In the genomic region with DNA sequence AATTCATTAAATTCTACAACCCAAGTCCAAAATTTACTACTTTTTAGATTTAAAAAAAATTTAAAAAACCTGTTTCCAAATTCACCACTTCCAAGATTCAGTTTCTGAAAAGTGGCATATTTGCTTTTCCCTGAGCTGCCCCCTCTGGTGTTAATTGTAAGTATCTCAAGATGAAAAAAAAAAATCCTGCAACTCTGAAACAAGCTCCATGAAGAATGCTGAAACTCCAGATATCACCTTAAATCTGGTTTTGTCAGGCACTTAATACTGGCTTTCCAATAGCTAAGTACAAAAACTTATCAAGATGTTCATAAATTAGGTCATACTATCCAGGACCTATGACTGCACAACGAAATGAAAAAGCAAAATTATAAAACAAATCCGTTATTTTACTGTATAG, we compare ENCODE assay signal across 8 mouse cellular contexts. TPM values are rescaled to one million over a fixed set of nuclear protein-coding genes. Genes with fewer than 3 reads are reported as not detected.
DNase-seq lines count a peak whose midpoint lies in the region; ATAC-seq and TF ChIP-seq lines count a peak whose summit lies in the region.

No protein-coding gene starts in this region.

- TF ChIP-seq CTCF in lung, adult 2 months (IDR thresholded peaks at IDR 0.05; ENCODE audit: insufficient read depth, low read length), result no peak

- peak overlapping the region; percentile 65 for H3K4me2 ChIP-seq in embryonic facial prominence, embryonic 12.5 days (replicated peaks)
- H3K4me2 ChIP-seq in limb, embryonic 13.5 days (replicated peaks), result peak overlapping the region; percentile 61

- H3K27me3 ChIP-seq in embryonic facial prominence, embryonic 12.5 days, result no peaks in the 10 kb centered on the region
- no peaks in the 10 kb centered on the region for H3K27me3 ChIP-seq in limb, embryonic 13.5 days
- no peaks in the 10 kb centered on the region for H3K27me3 ChIP-seq in splenic B cell, adult 2 months (ENCODE audit: control insufficient read depth, insufficient read depth, low read length, poor library complexity, severe bottlenecking)

- under 1% methylated on average over 2 of the region's 2 CpGs for WGBS in lung, adult 2 months
- WGBS in embryonic facial prominence, embryonic 12.5 days, result 2% methylated on average over 2 of the region's 2 CpGs
- 0% methylated on average over 2 of the region's 2 CpGs for WGBS in limb, embryonic 13.5 days

- TF ChIP-seq POLR2A in lung, adult 2 months (IDR thresholded peaks at IDR 0.05; ENCODE audit: borderline replicate concordance, extremely low read depth, low read depth, low read length), result no peak

- no peak for ATAC-seq in embryonic facial prominence, embryonic 12.5 days (ENCODE audit: insufficient number of reproducible peaks, insufficient read depth, low FRiP score, low TSS enrichment)
- no peak for ATAC-seq in limb, embryonic 13.5 days (ENCODE audit: low FRiP score, low read depth)

- peak overlapping the region; percentile 98 for H3K4me3 ChIP-seq in lung, adult 2 months (replicated peaks; ENCODE audit: extremely low read depth, low read depth, low read length)
- peak overlapping the region; percentile 94 for H3K4me3 ChIP-seq in embryonic facial prominence, embryonic 12.5 days
- peak overlapping the region; percentile 92 for H3K4me3 ChIP-seq in limb, embryonic 13.5 days

- peak overlapping the region; percentile 60 for H3K9ac ChIP-seq in embryonic facial prominence, embryonic 12.5 days
- H3K9ac ChIP-seq in limb, embryonic 13.5 days, result peak overlapping the region; percentile 100

- DNase-seq in lung, adult 2 months, result no peak
- no peak for DNase-seq in lung, postnatal 25 days (ENCODE audit: low spot score)
- peak; percentile 32 for DNase-seq in splenic B cell, adult 2 months (ENCODE audit: low read depth, low spot score)
- DNase-seq in spleen, postnatal 4 days (ENCODE audit: low spot score in 2 of 2), result no peak
- no peak for DNase-seq in kidney, adult 18-20 months
- DNase-seq in kidney, postnatal 10 days, result no peak

- H3K9me3 ChIP-seq in embryonic facial prominence, embryonic 12.5 days, result no peaks in the 10 kb centered on the region
- no peaks in the 10 kb centered on the region for H3K9me3 ChIP-seq in limb, embryonic 13.5 days

- H3K4me1 ChIP-seq in lung, adult 2 months (ENCODE audit: control insufficient read depth, insufficient read depth, low read length), result peaks cover 11% of the 10 kb centered on the region
- peaks cover 27% of the 10 kb centered on the region for H3K4me1 ChIP-seq in embryonic facial prominence, embryonic 12.5 days
- H3K4me1 ChIP-seq in limb, embryonic 13.5 days, result peaks cover 40% of the 10 kb centered on the region

- no peak overlapping the region for H3K27ac ChIP-seq in embryonic facial prominence, embryonic 12.5 days
- no peak overlapping the region for H3K27ac ChIP-seq in limb, embryonic 13.5 days

- peaks cover 33% of the 10 kb centered on the region for H3K36me3 ChIP-seq in embryonic facial prominence, embryonic 12.5 days
- peaks cover 46% of the 10 kb centered on the region for H3K36me3 ChIP-seq in limb, embryonic 13.5 days
- peaks cover 17% of the 10 kb centered on the region; the same call in 1 of the 2 replicates for H3K36me3 ChIP-seq in splenic B cell, adult 2 months (ENCODE audit: control insufficient read depth, insufficient read depth, low read length, poor library complexity, severe bottlenecking)

RNA-seq across cellular contexts. Expression of a gene that starts 2.0 kb away (rescaled TPM):
- polyA plus RNA-seq in lung, adult 2 months (2012; rRNA removed), result 45.4 and 73.2 TPM in 2 replicates
- polyA plus RNA-seq in embryonic facial prominence, embryonic 12.5 days (2016; fragmentation: Nextera tagmentation; extraction: Ambion mirVana), result 2,177 and 2,461 TPM in 2 replicates
- polyA plus RNA-seq in limb, embryonic 13.5 days (2015; fragmentation: Nextera tagmentation; extraction: Ambion mirVana), result 2,108 and 2,149 TPM in 2 replicates

RNA-seq across cellular contexts. Expression of a gene that starts 2.5 kb away (rescaled TPM):
- 5.1 and 9.7 TPM in 2 replicates for polyA plus RNA-seq in lung, adult 2 months (2012; rRNA removed)
- polyA plus RNA-seq in embryonic facial prominence, embryonic 12.5 days (2016; fragmentation: Nextera tagmentation; extraction: Ambion mirVana), result 545 and 581 TPM in 2 replicates
- 532 and 550 TPM in 2 replicates for polyA plus RNA-seq in limb, embryonic 13.5 days (2015; fragmentation: Nextera tagmentation; extraction: Ambion mirVana)

RNA-seq across cellular contexts. Expression of a gene that starts 35.2 kb away (rescaled TPM):
- polyA plus RNA-seq in lung, adult 2 months (2012; rRNA removed), result 3.0 and 3.5 TPM in 2 replicates
- polyA plus RNA-seq in embryonic facial prominence, embryonic 12.5 days (2016; fragmentation: Nextera tagmentation; extraction: Ambion mirVana), result 1.9 and 2.1 TPM in 2 replicates
- 1.6 and 1.9 TPM in 2 replicates for polyA plus RNA-seq in limb, embryonic 13.5 days (2015; fragmentation: Nextera tagmentation; extraction: Ambion mirVana)

RNA-seq across cellular contexts. Expression of a gene that starts 56.1 kb away (rescaled TPM):
- 2.6 and 4.0 TPM in 2 replicates for polyA plus RNA-seq in lung, adult 2 months (2012; rRNA removed)
- polyA plus RNA-seq in embryonic facial prominence, embryonic 12.5 days (2016; fragmentation: Nextera tagmentation; extraction: Ambion mirVana), result 17.2 and 21.1 TPM in 2 replicates
- 13.3 and 15.4 TPM in 2 replicates for polyA plus RNA-seq in limb, embryonic 13.5 days (2015; fragmentation: Nextera tagmentation; extraction: Ambion mirVana)

Comparison
In these comparisons a context has a peak if more than half of its experiments do, and no peak if none do; other contexts are left out.
1. RNA of a gene that starts 2.0 kb away (polyA plus RNA-seq): 2,177 to 2,461 TPM in embryonic facial prominence, embryonic 12.5 days and 2,108 to 2,149 TPM in limb, embryonic 13.5 days; 45.4 to 73.2 TPM in lung, adult 2 months; every median in the first group is over 10 times any median in the second.
2. RNA of a gene that starts 2.5 kb away (polyA plus RNA-seq): 545 to 581 TPM in embryonic facial prominence, embryonic 12.5 days and 532 to 550 TPM in limb, embryonic 13.5 days; 5.1 to 9.7 TPM in lung, adult 2 months; every median in the first group is over 10 times any median in the second.
3. Peak in every context shown above with its lines, with median percentiles within 50 percentile points of each other: H3K4me3 ChIP-seq.